Mouse (Mus musculus): ENCODE measurements around the gene Krt71. TPM values are rescaled to one million over a fixed set of nuclear protein-coding genes. Genes with fewer than 3 reads are reported as not detected.

The Krt71 gene
- not detected in 2 replicates for total RNA-seq (2023)

GRCm38 (mm10) chr15:101742711-101743110 lies at the start of gene Krt71:
Krt71 (minus strand) TSS chr15:101743109.

GRCm38 (mm10) chr15:101786360-101786759 lies 43.5 kb upstream of the Krt71 start, which contains the start of gene Krt72:
Krt72 (minus strand) TSS chr15:101786460.

DNA sequence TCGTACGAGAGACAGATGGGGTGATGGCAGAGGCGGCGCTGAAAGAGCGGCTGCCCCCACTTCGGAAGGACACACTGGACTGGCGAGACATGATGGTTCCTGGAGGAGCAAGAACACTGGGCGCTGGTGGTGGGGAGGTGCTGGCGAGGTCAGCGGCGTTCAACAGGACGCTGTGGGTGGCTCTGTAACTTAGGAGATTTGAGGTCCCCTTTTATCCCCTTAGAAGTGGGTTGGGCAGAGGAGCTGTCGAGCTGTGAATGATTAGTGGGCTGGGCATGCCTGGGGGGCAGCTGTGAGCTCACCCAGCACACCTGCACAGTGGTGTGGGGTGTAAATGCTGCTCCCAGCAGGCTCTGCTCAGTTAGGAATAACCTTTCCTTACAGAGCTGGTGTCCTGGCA lies 30.2 kb downstream of the Krt71 start, which contains the start of gene Krt5:
Gene Krt5, minus strand, starts transcription at position 179 of the 400 bp plus-strand sequence.

DNA sequence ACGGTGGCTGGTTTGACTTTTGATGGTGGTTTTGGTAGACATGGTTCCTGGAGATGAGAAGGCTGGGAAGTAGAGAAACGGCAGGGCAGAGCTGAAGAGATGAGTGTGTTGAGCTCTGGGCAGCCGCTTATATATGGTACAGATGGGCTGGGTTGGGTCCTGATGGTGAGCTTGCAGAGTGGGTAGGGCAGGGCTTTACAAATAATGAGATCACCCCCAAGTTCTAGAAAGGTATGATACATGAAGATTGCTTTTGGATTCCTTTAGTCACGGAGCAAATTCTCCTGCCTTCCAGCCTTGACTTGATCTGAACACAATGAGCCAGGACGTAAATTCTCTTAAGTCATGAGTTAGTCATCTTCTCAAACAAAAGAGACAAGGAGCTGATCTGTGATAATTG lies 48.7 kb downstream of the Krt71 start, which contains the start of gene Krt6a:
Gene Krt6a, minus strand, starts transcription at position 101 of the 400 bp plus-strand sequence.

Other genes starting within 250 kb of the Krt71 start
- not detected in 2 replicates for gene Gm49425, start 225.8 kb downstream of the Krt71 start, total RNA-seq (2023)
- gene Krt84, start 210.3 kb downstream of the Krt71 start, total RNA-seq (2023), result not detected in 2 replicates
- 0.28 TPM in 1 of 2 replicates, not detected in the other for gene Krt82, start 192.4 kb downstream of the Krt71 start, total RNA-seq (2023)
- gene Krt90, start 180.2 kb downstream of the Krt71 start, total RNA-seq (2023), result 0.25 and 0.28 TPM in 2 replicates
- gene Krt75, start 169.2 kb downstream of the Krt71 start, total RNA-seq (2023), result 0.98 and 1.1 TPM in 2 replicates
- gene Gm5414, start 114.9 kb downstream of the Krt71 start, total RNA-seq (2023), result not detected in 2 replicates
- gene Gm5478, start 95.7 kb downstream of the Krt71 start, total RNA-seq (2023), result not detected in 2 replicates
- not detected in 2 replicates for gene Krt6b, start 62.8 kb downstream of the Krt71 start, total RNA-seq (2023)
- not detected in 2 replicates for gene Krt6a, start 48.8 kb downstream of the Krt71 start, total RNA-seq (2023)
- gene Krt5, start 30.2 kb downstream of the Krt71 start, total RNA-seq (2023), result not detected in 2 replicates
- not detected in 2 replicates for gene Krt72, start 43.4 kb upstream of the Krt71 start, total RNA-seq (2023)
- gene Krt73, start 59.2 kb upstream of the Krt71 start, total RNA-seq (2023), result not detected in 2 replicates
- not detected in 2 replicates for gene Krt2, start 75.1 kb upstream of the Krt71 start, total RNA-seq (2023)
- gene Krt1, start 107.7 kb upstream of the Krt71 start, total RNA-seq (2023), result not detected in 2 replicates
- gene Krt77, start 126.6 kb upstream of the Krt71 start, total RNA-seq (2023), result not detected in 2 replicates
- not detected in 2 replicates for gene Krt76, start 149.8 kb upstream of the Krt71 start, total RNA-seq (2023)
- not detected in 2 replicates for gene Krt4, start 181.6 kb upstream of the Krt71 start, total RNA-seq (2023)
- not detected in 2 replicates for gene Krt79, start 197.2 kb upstream of the Krt71 start, total RNA-seq (2023)
- not detected in 2 replicates for gene Krt78, start 211.2 kb upstream of the Krt71 start, total RNA-seq (2023)